Mouse (Mus musculus) cerebellum, adult 2 months (tissue): ENCODE results near the gene Gng10. TPM values are rescaled to one million over a fixed set of nuclear protein-coding genes. Genes with fewer than 3 reads are reported as not detected.

Source experiments
- DNase-seq, 2 experiments: peaks; one replicate each; pipeline ENCODE4 v3.0.0; 2021
- H3K27ac ChIP-seq: fragments of 200-500 bp; 2 replicates; pipeline ENCODE4 v1.5.1; 2012; ENCODE audit warnings: low read length, control low read depth, inconsistent platforms; ENCODE audit not compliant: insufficient read depth
- H3K27me3 ChIP-seq: fragments of 200-500 bp; 2 replicates; pipeline ENCODE4 v1.6.1; 2012; ENCODE audit warnings: inconsistent platforms, mild to moderate bottlenecking, low read length, moderate library complexity; ENCODE audit not compliant: control insufficient read depth, insufficient read depth
- H3K4me1 ChIP-seq: fragments of 200-500 bp; 2 replicates; pipeline ENCODE4 v1.6.1; 2011; ENCODE audit warnings: low read length; ENCODE audit not compliant: control insufficient read depth, insufficient read depth
- H3K4me3 ChIP-seq: fragments of 200-500 bp; replicated peaks from 2 replicates; pipeline ENCODE3; 2011; ENCODE audit warnings: mild to moderate bottlenecking, low read depth, low read length, control low read depth; ENCODE audit not compliant: insufficient read depth
- CTCF ChIP-seq: fragments of 200-500 bp; IDR thresholded peaks from 2 replicates; pipeline ENCODE4 v1.5.1; 2011; ENCODE audit warnings: low read depth, mild to moderate bottlenecking, control low read depth, low read length, moderate library complexity, borderline replicate concordance; ENCODE audit not compliant: insufficient read depth
- POLR2A ChIP-seq: fragments of 200-500 bp; IDR thresholded peaks from 2 replicates; pipeline ENCODE4 v1.6.1; 2011; ENCODE audit warnings: low read length, control low read depth, borderline replicate concordance; ENCODE audit not compliant: insufficient read depth
- WGBS: fragments of 180-500 bp; shearing (Covaris S2); methylation state at CpG from one replicate; pipeline ENCODE4 v1.1.7; 2018; 5-methylcytosine and 5-hydroxymethylcytosine counted together
- polyA plus RNA-seq: library from polyadenylated mRNA; depleted of rRNA; stranded (reverse); fragments of >200 nt; gene quantifications from 2 replicates; pipeline ENCODE4 v1.2.3, GENCODE M21; 2012

Gng10 gene
- polyA plus RNA-seq, 1 experiment, result 26.2 TPM

DNA sequence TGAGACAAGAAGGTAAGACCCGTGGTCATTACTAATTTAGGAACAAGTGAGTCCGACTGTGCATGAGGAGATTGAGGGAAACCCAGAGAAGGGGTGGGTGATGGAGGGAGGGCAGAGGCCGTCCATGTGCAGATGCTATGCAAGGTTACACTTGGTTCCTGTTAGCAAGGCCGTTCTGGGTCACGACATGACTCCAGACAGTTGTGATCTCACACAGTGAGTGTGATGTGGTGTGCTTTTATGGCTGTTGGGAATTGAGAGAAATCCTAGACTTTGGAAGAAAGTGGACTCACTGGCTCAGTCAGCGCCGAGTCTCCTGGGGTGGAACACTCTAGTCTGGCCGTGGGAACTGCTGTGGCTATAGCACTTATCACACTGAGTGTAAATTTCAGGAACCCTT, 28.7 kb upstream of the Gng10 start:
- Histone ChIP-seq H3K27me3 (no peaks in the 10 kb centered on the region), H3K4me3 (no peak overlapping the region), H3K27ac (no peak overlapping the region), H3K4me1 (peaks cover 6% of the 10 kb centered on the region)
- 63% methylated on average over 8 of the region's 8 CpGs for WGBS
- TF ChIP-seq CTCF, result no peak
- no peak for DNase-seq

DNA sequence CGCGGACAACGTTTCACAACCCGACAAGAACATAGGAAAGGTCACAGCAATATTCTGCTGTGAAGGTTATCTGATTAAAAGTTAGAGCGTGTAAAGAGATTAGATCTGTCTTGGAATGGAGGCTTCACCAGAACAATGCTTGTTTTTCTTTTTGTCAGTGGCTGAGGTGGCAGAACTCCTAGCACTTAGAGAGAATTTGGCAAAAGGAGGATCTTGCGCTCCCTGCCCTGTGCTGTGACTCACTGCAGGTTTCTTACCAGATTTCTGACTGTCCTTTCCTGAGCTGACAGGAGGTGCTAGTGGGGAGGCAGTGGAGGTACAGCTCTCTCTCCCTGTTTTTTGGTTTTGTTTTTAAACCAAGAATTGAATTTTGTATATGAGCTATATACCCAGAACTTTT, 27.9 kb upstream of the Gng10 start:
- 56% methylated on average over 6 of the region's 6 CpGs for WGBS
- Histone ChIP-seq H3K27me3 (no peaks in the 10 kb centered on the region), H3K4me1 (peaks cover 6% of the 10 kb centered on the region), H3K4me3 (no peak overlapping the region), H3K27ac (no peak overlapping the region)
- TF ChIP-seq POLR2A, result no peak
- no peak for TF ChIP-seq CTCF
- peak in 1 of 2 experiments; percentile 38 for DNase-seq

DNA sequence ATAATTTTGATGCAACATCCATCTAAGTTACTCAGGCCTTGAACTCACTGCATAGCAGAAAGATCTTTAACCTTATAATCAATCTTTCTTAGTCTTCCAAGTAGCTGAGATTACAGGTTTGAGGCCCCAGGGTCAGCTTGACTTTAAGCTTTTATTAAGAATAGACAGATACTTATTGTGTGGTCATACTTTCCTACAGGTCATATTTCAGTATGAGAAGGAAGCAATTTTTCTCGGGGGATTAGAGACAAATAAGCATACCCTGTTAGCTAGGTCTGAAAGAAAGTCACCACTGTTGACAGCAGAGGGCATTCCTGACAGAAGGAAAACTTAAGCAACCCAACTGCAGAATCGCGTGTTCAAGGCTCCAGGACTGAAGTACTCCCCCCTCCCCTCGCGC, 26.9 kb upstream of the Gng10 start:
- peaks cover 6% of the 10 kb centered on the region for H3K4me1 ChIP-seq
- no peak for TF ChIP-seq POLR2A
- no peak for TF ChIP-seq CTCF
- no peak overlapping the region for H3K4me3 ChIP-seq
- DNase-seq, result no peak
- no peaks in the 10 kb centered on the region for H3K27me3 ChIP-seq
- H3K27ac ChIP-seq, result no peak overlapping the region
- 87% methylated on average over 5 of the region's 5 CpGs for WGBS

DNA sequence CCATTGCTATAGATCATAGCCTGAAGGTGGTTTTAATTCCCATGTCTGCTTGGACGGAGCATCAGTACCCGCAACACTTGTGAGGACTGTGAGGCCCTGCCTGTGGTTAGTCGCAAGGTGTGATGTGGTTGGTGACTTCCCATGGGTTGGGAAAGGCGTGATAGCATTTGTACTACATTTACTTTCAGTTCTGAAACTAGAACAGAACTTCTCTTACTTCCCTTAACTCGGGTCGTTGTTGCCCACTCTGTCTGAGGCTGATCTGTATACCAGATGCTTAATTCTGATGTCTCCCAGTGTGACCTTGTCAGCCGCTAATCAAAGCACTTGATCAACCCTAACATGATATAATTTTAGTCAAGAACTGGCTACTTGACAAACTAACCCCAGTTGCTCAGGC, 25.7 kb upstream of the Gng10 start:
- 94% methylated on average over 7 of the region's 7 CpGs for WGBS
- TF ChIP-seq POLR2A (no peak), CTCF (no peak)

DNA sequence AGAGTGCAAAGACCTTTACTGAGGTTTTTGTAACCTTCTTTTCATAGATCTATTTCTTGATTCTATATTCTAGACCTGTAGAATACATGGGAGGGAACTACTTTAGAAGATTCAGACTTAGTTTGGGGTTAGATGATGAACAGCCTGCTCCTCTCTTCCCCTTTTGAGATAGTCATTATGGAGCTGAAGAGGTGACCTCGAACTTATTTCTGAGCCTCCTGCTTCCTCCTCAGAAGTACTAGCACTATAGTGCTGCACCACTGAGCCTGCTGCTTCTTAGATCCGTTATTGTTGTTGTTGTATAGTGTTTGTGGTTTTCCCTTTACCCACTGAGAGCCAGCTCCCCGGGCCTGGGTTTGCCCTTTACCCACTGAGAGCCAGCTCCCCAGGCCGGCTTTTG, 25.2 kb upstream of the Gng10 start:
- no peak for TF ChIP-seq CTCF
- no peak for TF ChIP-seq POLR2A
- no peak overlapping the region for H3K27ac ChIP-seq
- H3K4me3 ChIP-seq, result no peak overlapping the region
- WGBS, result 56% methylated on average over 4 of the region's 4 CpGs
- no peak for DNase-seq
- peaks cover 3% of the 10 kb centered on the region for H3K4me1 ChIP-seq
- H3K27me3 ChIP-seq, result no peaks in the 10 kb centered on the region

More for the DNA sequence above, 25.7 kb upstream of the Gng10 start:
- H3K27ac ChIP-seq, result no peak overlapping the region
- no peaks in the 10 kb centered on the region for H3K27me3 ChIP-seq
- DNase-seq, result no peak
- H3K4me3 ChIP-seq, result no peak overlapping the region
- H3K4me1 ChIP-seq, result peaks cover 6% of the 10 kb centered on the region

DNA sequence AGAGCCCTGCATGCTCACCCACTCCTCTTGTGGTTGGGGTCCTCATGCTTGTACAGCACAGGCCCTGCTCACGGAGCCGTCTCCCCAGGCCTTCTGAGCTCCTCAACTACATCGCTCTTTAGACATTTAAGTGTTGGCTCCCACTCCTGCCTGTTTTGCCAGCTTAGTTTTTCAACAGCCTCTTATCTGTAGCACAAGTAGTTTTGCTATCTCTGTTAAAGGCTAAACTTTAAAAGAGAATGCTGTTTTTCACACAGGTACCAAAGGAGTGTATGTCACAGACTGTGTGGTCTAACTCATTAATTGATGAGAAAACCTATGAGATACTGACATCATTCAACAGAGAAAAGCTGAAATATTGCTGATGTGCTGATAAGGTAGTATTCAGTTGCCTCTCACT, 23.4 kb upstream of the Gng10 start:
- 37% methylated on average over 3 of the region's 3 CpGs for WGBS
- Histone ChIP-seq H3K27me3 (no peaks in the 10 kb centered on the region), H3K4me3 (no peak overlapping the region), H3K4me1 (peaks cover 3% of the 10 kb centered on the region; the same call in 1 of the 2 replicates), H3K27ac (no peak overlapping the region)
- no peak for DNase-seq
- TF ChIP-seq CTCF (no peak), POLR2A (no peak)

DNA sequence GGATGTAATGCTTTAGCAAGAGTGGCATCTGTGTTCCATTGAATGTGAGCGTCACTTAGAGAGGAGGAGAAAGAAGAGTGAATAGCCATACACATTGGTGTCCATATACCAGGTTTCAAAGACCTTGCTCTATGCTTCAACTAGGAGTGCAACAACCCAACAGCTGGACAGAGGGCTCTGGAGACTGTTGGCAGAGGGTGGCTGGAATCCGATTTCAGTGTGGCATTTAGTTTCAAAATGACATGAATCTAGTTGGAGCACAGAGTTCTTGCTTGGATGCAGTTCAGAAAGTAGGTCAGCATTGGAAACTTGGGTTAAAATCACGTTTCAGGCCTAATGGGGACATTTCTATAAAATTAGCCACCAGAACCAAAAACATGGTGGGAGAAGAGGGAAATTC, 19.7 kb upstream of the Gng10 start:
- Histone ChIP-seq H3K27ac (no peak overlapping the region), H3K27me3 (no peaks in the 10 kb centered on the region), H3K4me3 (no peak overlapping the region), H3K4me1 (no peaks in the 10 kb centered on the region; the same call in 1 of the 2 replicates)
- no peak for DNase-seq
- WGBS, result 63% methylated on average over 3 of the region's 3 CpGs
- TF ChIP-seq CTCF, result no peak
- no peak for TF ChIP-seq POLR2A

DNA sequence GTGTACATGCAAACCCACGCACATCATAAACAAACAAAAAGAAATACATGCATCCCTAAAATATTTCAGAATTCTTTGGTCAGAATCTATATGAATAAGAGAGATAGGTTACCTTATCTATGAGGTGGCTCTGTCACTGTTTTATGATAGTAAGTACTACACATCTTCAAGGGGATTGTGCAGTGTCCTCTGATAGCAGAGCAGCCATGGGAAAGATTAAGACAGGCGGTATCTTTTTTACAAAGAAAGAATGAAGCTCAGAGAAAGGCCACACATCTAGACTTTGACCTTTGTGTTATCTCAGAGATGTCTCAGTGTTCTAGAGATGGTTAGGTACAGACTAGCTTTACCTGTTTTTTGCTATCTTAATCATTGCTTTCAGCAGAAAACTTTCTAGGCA, 18.0 kb upstream of the Gng10 start:
- TF ChIP-seq POLR2A (no peak), CTCF (no peak)

More for the DNA sequence above, 18.0 kb upstream of the Gng10 start:
- Histone ChIP-seq H3K4me1 (no peaks in the 10 kb centered on the region), H3K27ac (no peak overlapping the region), H3K27me3 (no peaks in the 10 kb centered on the region), H3K4me3 (no peak overlapping the region)
- DNase-seq, result no peak
- 93% methylated on average over 2 of the region's 2 CpGs for WGBS
